Mouse (Mus musculus) testis, adult 2 months (tissue): Measurements from ENCODE around the gene Sars. TPM values are rescaled to one million over a fixed set of nuclear protein-coding genes. Genes with fewer than 3 reads are reported as not detected.

Experiments used
- H3K27ac ChIP-seq: fragments of 200-500 bp; 2 replicates; pipeline ENCODE4 v1.5.1; 2012; ENCODE audit warnings: low read depth, low read length; ENCODE audit not compliant: control insufficient read depth, insufficient read depth
- H3K27me3 ChIP-seq: fragments of 200-500 bp; 2 replicates; pipeline ENCODE4 v1.6.1; 2012; ENCODE audit warnings: mild to moderate bottlenecking, low read length, moderate library complexity; ENCODE audit not compliant: control insufficient read depth, insufficient read depth
- H3K36me3 ChIP-seq: fragments of 200-500 bp; 2 replicates; pipeline ENCODE4 v1.6.1; 2012; ENCODE audit warnings: mild to moderate bottlenecking, low read length; ENCODE audit not compliant: control insufficient read depth, insufficient read depth
- H3K4me1 ChIP-seq: fragments of 200-500 bp; 2 replicates; pipeline ENCODE4 v1.6.1; 2012; ENCODE audit warnings: low read length; ENCODE audit not compliant: control insufficient read depth, insufficient read depth
- H3K4me3 ChIP-seq: fragments of 200-500 bp; 2 replicates; pipeline ENCODE4 v1.5.1; 2012; ENCODE audit warnings: low read depth, mild to moderate bottlenecking, low read length, moderate library complexity, mixed read lengths; ENCODE audit not compliant: control insufficient read depth
- CTCF ChIP-seq: fragments of 200-500 bp; IDR thresholded peaks from 2 replicates; pipeline ENCODE4 v1.5.1; 2012; ENCODE audit warnings: low read depth, mild to moderate bottlenecking, inconsistent platforms, low read length, moderate library complexity; ENCODE audit not compliant: control insufficient read depth, insufficient read depth, insufficient replicate concordance
- POLR2A ChIP-seq: fragments of 200-500 bp; IDR thresholded peaks from 2 replicates; pipeline ENCODE4 v1.6.1; 2012; ENCODE audit warnings: low read depth, mild to moderate bottlenecking, inconsistent platforms, low read length, moderate library complexity; ENCODE audit not compliant: control insufficient read depth
- polyA plus RNA-seq: library from polyadenylated mRNA; depleted of rRNA; stranded (reverse); fragments of >200 nt; gene quantifications from 2 replicates; pipeline ENCODE4 v1.2.3, GENCODE M21; 2012

The Sars gene
- polyA plus RNA-seq, 1 experiment: 14.4 TPM

GRCm38 (mm10) chr3:108466425-108466824, 21.4 kb upstream of the Sars start:
- Histone ChIP-seq H3K27me3 (no peaks in the 10 kb centered on the region), H3K4me1 (no peaks in the 10 kb centered on the region), H3K4me3 (no peak overlapping the region), H3K27ac (no peak overlapping the region), H3K36me3 (no peaks in the 10 kb centered on the region; the same call in 1 of the 2 replicates)
- TF ChIP-seq POLR2A (no peak), CTCF (peak; percentile 64; the same call in 1 of the 2 replicates)

GRCm38 (mm10) chr3:108458866-108459265, 13.9 kb upstream of the Sars start:
- H3K4me1 ChIP-seq: no peaks in the 10 kb centered on the region; the same call in 1 of the 2 replicates
- H3K4me3 ChIP-seq: no peak overlapping the region
- no peak overlapping the region for H3K27ac ChIP-seq
- no peaks in the 10 kb centered on the region for H3K27me3 ChIP-seq
- no peaks in the 10 kb centered on the region for H3K36me3 ChIP-seq
- TF ChIP-seq CTCF (no peak), POLR2A (no peak)

- no peak overlapping the region for H3K4me3 ChIP-seq
- H3K27me3 ChIP-seq: no peaks in the 10 kb centered on the region
- H3K36me3 ChIP-seq: no peaks in the 10 kb centered on the region
- H3K4me1 ChIP-seq: no peaks in the 10 kb centered on the region; the same call in 1 of the 2 replicates
- H3K27ac ChIP-seq: no peak overlapping the region
- TF ChIP-seq CTCF (no peak), POLR2A (no peak)
Observed at GRCm38 (mm10) chr3:108458380-108458779, 13.4 kb upstream of the Sars start.

- Histone ChIP-seq H3K27ac (no peak overlapping the region), H3K4me3 (no peak overlapping the region), H3K27me3 (no peaks in the 10 kb centered on the region), H3K36me3 (no peaks in the 10 kb centered on the region), H3K4me1 (no peaks in the 10 kb centered on the region; the same call in 1 of the 2 replicates)
- TF ChIP-seq CTCF (no peak), POLR2A (no peak)
Observed at GRCm38 (mm10) chr3:108454172-108454571, 9.2 kb upstream of the Sars start.

GRCm38 (mm10) chr3:108451969-108452368, 7.0 kb upstream of the Sars start:
- TF ChIP-seq POLR2A (no peak), CTCF (no peak)
- Histone ChIP-seq H3K36me3 (no peaks in the 10 kb centered on the region), H3K4me3 (no peak overlapping the region), H3K27me3 (no peaks in the 10 kb centered on the region), H3K4me1 (no peaks in the 10 kb centered on the region), H3K27ac (no peak overlapping the region)

- Histone ChIP-seq H3K27me3 (no peaks in the 10 kb centered on the region), H3K27ac (peak overlapping the region; percentile 72; the same call in 1 of the 2 replicates), H3K36me3 (no peaks in the 10 kb centered on the region), H3K4me3 (peak overlapping the region; percentile 93), H3K4me1 (peaks cover 8% of the 10 kb centered on the region)
- TF ChIP-seq CTCF (no peak), POLR2A (no peak)
Observed at GRCm38 (mm10) chr3:108445366-108445705, 327 bp upstream of the Sars start.

GRCm38 (mm10) chr3:108444029-108444428, 980 bp downstream of the Sars start:
- peak overlapping the region; percentile 93 for H3K4me3 ChIP-seq
- no peak for TF ChIP-seq POLR2A
- H3K27ac ChIP-seq: peak overlapping the region; percentile 34; the same call in 1 of the 2 replicates
- no peaks in the 10 kb centered on the region for H3K36me3 ChIP-seq
- H3K4me1 ChIP-seq: peaks cover 8% of the 10 kb centered on the region
- H3K27me3 ChIP-seq: no peaks in the 10 kb centered on the region

- Histone ChIP-seq H3K4me3 (no peak overlapping the region), H3K27ac (no peak overlapping the region), H3K4me1 (no peaks in the 10 kb centered on the region), H3K27me3 (no peaks in the 10 kb centered on the region), H3K36me3 (peaks cover 2% of the 10 kb centered on the region)
- TF ChIP-seq POLR2A: no peak
- no peak for TF ChIP-seq CTCF
Observed at GRCm38 (mm10) chr3:108436380-108436714, 8.7 kb downstream of the Sars start.
